Mouse (Mus musculus): ENCODE measurements around the gene Pon1.

DNA sequence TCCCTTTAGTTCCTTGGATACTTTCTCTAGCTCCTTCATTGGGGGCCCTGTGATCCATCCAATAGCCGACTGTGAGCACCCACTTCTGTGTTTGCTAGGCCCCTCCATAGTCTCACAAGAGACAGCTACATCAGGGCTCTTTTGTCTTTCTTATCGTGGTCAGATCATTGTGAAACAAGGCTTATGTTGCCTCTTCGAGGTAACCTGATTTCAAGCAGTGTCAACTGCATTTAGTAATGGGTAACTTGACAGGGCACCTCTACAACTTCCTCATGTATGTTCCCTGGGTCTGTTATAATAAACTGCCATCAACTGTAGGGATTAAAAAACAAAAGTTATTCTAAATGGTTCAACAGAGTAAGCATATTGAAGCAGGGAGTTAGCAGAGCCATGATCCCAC is 40.8 kb upstream of the Pon1 start:
- no peak for TF ChIP-seq CTCF (IDR thresholded peaks at IDR 0.05; ENCODE audit: low read depth, low read length)
- TF ChIP-seq POLR2A (IDR thresholded peaks at IDR 0.05; ENCODE audit: borderline replicate concordance, low read depth, low read length), result no peak

Data from bone marrow macrophage, adult 2 months (primary cell).